Mouse (Mus musculus) CH12.LX (cell line): ENCODE measurements around the gene Anapc5.

Experiments used
- CHD2 ChIP-seq: IDR thresholded peaks from 2 replicates; pipeline ENCODE4 v1.6.1; 2011; ENCODE audit warnings: low read length, improper control_type of control experiment
- CTCF ChIP-seq, 2 experiments: IDR thresholded peaks in 1 of 2; conservative IDR thresholded peaks in 1 of 2; 2 replicates each; pipeline ENCODE4 v1.5.1; 2011 to 2012; ENCODE audit warnings: low read depth in 2 of 2, low read length in 2 of 2, improper control_type of control experiment in 1 of 2, inconsistent platforms in 1 of 2, mild to moderate bottlenecking in 1 of 2, moderate library complexity in 1 of 2

GRCm38 (mm10) chr5:122747950-122748349 is 73.2 kb downstream of the Anapc5 start:
- TF ChIP-seq CTCF (conservative IDR thresholded peaks at IDR 0.05 in 1 of 2, IDR thresholded peaks at IDR 0.05 in 1 of 2; ENCODE audit: low read depth in 2 of 2, low read length in 2 of 2) (no peak), CHD2 (no peak)
